Mouse (Mus musculus): Measurements from ENCODE around the gene Chd4. TPM values are rescaled to one million over a fixed set of nuclear protein-coding genes. Genes with fewer than 3 reads are reported as not detected.

Gene Chd4
- total RNA-seq, 1 experiment from 2014 or later, result 363 TPM

- no peak for ATAC-seq (ENCODE audit: extremely low read depth, insufficient number of reproducible peaks, low FRiP score, poor library complexity, severe bottlenecking)
Observed at GRCm38 (mm10) chr6:125170194-125170593, 74.4 kb downstream of the Chd4 start.

- ATAC-seq (ENCODE audit: extremely low read depth, insufficient number of reproducible peaks, low FRiP score, poor library complexity, severe bottlenecking), result no peak
Observed at GRCm38 (mm10) chr6:125172474-125172873, 76.7 kb downstream of the Chd4 start.

GRCm38 (mm10) chr6:125173256-125173655 lies 77.5 kb downstream of the Chd4 start:
- ATAC-seq (ENCODE audit: extremely low read depth, insufficient number of reproducible peaks, low FRiP score, poor library complexity, severe bottlenecking), result no peak

GRCm38 (mm10) chr6:125175469-125175868 lies 79.7 kb downstream of the Chd4 start:
- no peak for ATAC-seq (ENCODE audit: extremely low read depth, insufficient number of reproducible peaks, low FRiP score, poor library complexity, severe bottlenecking)

GRCm38 (mm10) chr6:125179601-125180000 lies 83.8 kb downstream of the Chd4 start:
- no peak for ATAC-seq (ENCODE audit: extremely low read depth, insufficient number of reproducible peaks, low FRiP score, poor library complexity, severe bottlenecking)

Other genes starting within 250 kb of the Chd4 start
- not detected in 2 replicates for gene P3h3, start 238.2 kb upstream of the Chd4 start, total RNA-seq (2017)
- gene Gpr162, start 232.0 kb upstream of the Chd4 start, total RNA-seq (2017), result not detected in 2 replicates
- gene Cd4, start 207.8 kb upstream of the Chd4 start, total RNA-seq (2017), result 6.8 and 7.1 TPM in 2 replicates
- gene Lag3, start 184.3 kb upstream of the Chd4 start, total RNA-seq (2017), result 0.25 and 0.70 TPM in 2 replicates
- gene Ptms, start 175.9 kb upstream of the Chd4 start, total RNA-seq (2017), result 94.0 and 109 TPM in 2 replicates
- 56.3 and 57.7 TPM in 2 replicates for gene Mlf2, start 164.6 kb upstream of the Chd4 start, total RNA-seq (2017)
- gene Cops7a, start 130.4 kb upstream of the Chd4 start, total RNA-seq (2017), result 19.1 and 23.7 TPM in 2 replicates
- gene Pianp, start 99.3 kb upstream of the Chd4 start, total RNA-seq (2017), result not detected in 2 replicates
- 45.1 and 58.1 TPM in 2 replicates for gene Zfp384, start 86.8 kb upstream of the Chd4 start, total RNA-seq (2017)
- 136 and 143 TPM in 2 replicates for gene Ing4, start 56.2 kb upstream of the Chd4 start, total RNA-seq (2017)
- gene Acrbp, start 46.3 kb upstream of the Chd4 start, total RNA-seq (2017), result 26.8 and 32.7 TPM in 2 replicates
- gene Lpar5, start 28.1 kb upstream of the Chd4 start, total RNA-seq (2017), result 1.6 and 3.1 TPM in 2 replicates
- 26.8 and 26.9 TPM in 2 replicates for gene Nop2, start 35.9 kb downstream of the Chd4 start, total RNA-seq (2017)
- gene Iffo1, start 49.3 kb downstream of the Chd4 start, total RNA-seq (2017), result 36.6 and 37.5 TPM in 2 replicates
- gene Gapdh, start 70.5 kb downstream of the Chd4 start, total RNA-seq (2017), result 562 and 577 TPM in 2 replicates
- gene Ncapd2, start 95.7 kb downstream of the Chd4 start, total RNA-seq (2017), result 42.5 and 66.2 TPM in 2 replicates
- gene Mrpl51, start 95.8 kb downstream of the Chd4 start, total RNA-seq (2017), result 23.8 and 25.4 TPM in 2 replicates
- gene Vamp1, start 119.6 kb downstream of the Chd4 start, total RNA-seq (2017), result 56.0 and 57.8 TPM in 2 replicates
- gene Tapbpl, start 135.9 kb downstream of the Chd4 start, total RNA-seq (2017), result 22.1 and 24.0 TPM in 2 replicates
- 23.3 and 25.0 TPM in 2 replicates for gene Cd27, start 141.0 kb downstream of the Chd4 start, total RNA-seq (2017)
- gene Tuba3a, start 190.1 kb downstream of the Chd4 start, total RNA-seq (2017), result 0.23 TPM in 1 of 2 replicates, not detected in the other
- 43.7 and 45.6 TPM in 2 replicates for gene Ltbr, start 217.9 kb downstream of the Chd4 start, total RNA-seq (2017)
- gene Scnn1a, start 224.7 kb downstream of the Chd4 start, total RNA-seq (2017), result 11.6 and 12.6 TPM in 2 replicates